Mouse (Mus musculus) embryonic facial prominence, embryonic 11.5 days (tissue): ENCODE data around the gene Rad18. TPM values are rescaled to one million over a fixed set of nuclear protein-coding genes. Genes with fewer than 3 reads are reported as not detected.

Experiments used
- ATAC-seq: fragments of 200-750 bp; cut with Nextera tagmentation; replicated peaks from 2 replicates; pipeline ENCODE4 v1.8.0; 2017; ENCODE audit warnings: low read depth; ENCODE audit not compliant: insufficient number of reproducible peaks, low FRiP score, low TSS enrichment
- DNase-seq: peaks from one replicate; pipeline ENCODE4 v3.0.0-alpha.2; 2015; ENCODE audit warnings: low spot score
- H3K27ac ChIP-seq: fragments of 300-500 bp; sonication (generic); replicated peaks from 2 replicates; pipeline ENCODE4 v1.5.1; 2014; ENCODE audit warnings: mild to moderate bottlenecking, low read depth, low read length, control low read depth
- H3K27me3 ChIP-seq: fragments of 300-500 bp; sonication (generic); 2 replicates; pipeline ENCODE4 v1.6.1; 2014; ENCODE audit warnings: mild to moderate bottlenecking, low read length, moderate library complexity, mixed read lengths; ENCODE audit not compliant: control insufficient read depth, insufficient read depth
- H3K36me3 ChIP-seq: fragments of 300-500 bp; sonication (generic); replicated peaks from 2 replicates; pipeline ENCODE4 v1.6.1; 2014; ENCODE audit warnings: low read depth, mild to moderate bottlenecking, low read length, moderate library complexity, mixed read lengths; ENCODE audit not compliant: control insufficient read depth, insufficient read depth
- H3K4me1 ChIP-seq: fragments of 300-500 bp; sonication (generic); 2 replicates; pipeline ENCODE4 v1.6.1; 2014; ENCODE audit warnings: low read length, mixed read lengths; ENCODE audit not compliant: control insufficient read depth, insufficient read depth
- H3K4me2 ChIP-seq: fragments of 300-500 bp; sonication (generic); 2 replicates; pipeline ENCODE4 v1.6.1; 2014; ENCODE audit warnings: low read depth, mild to moderate bottlenecking, control low read depth, low read length, moderate library complexity
- H3K4me3 ChIP-seq: fragments of 300-500 bp; sonication (generic); 2 replicates; pipeline ENCODE4 v1.5.1; 2014; ENCODE audit warnings: low read depth, low read length, control low read depth
- H3K9ac ChIP-seq: fragments of 300-500 bp; sonication (generic); replicated peaks from 2 replicates; pipeline ENCODE4 v1.6.1; 2014; ENCODE audit warnings: mild to moderate bottlenecking, control low read depth, low read length
- H3K9me3 ChIP-seq: fragments of 300-500 bp; sonication (generic); replicated peaks from 2 replicates; pipeline ENCODE4 v1.6.1; 2016; ENCODE audit warnings: mild to moderate bottlenecking, low read length, inconsistent platforms, mixed read lengths; ENCODE audit not compliant: control insufficient read depth
- WGBS: fragments of 180-500 bp; shearing (Covaris S2); extraction: QIAGEN DNeasy Blood & Tissue Kit; methylation state at CpG from one replicate; pipeline ENCODE4 v1.1.7; 2014; 5-methylcytosine and 5-hydroxymethylcytosine counted together
- polyA plus RNA-seq: library from polyadenylated mRNA; unstranded; fragments of >200 nt; fragmentation: Nextera tagmentation; extraction: Ambion mirVana; gene quantifications from 2 replicates; pipeline ENCODE4 v1.2.1, GENCODE M21; 2014

Gene Rad18
- 42.2 and 43.0 TPM in 2 replicates for polyA plus RNA-seq

DNA sequence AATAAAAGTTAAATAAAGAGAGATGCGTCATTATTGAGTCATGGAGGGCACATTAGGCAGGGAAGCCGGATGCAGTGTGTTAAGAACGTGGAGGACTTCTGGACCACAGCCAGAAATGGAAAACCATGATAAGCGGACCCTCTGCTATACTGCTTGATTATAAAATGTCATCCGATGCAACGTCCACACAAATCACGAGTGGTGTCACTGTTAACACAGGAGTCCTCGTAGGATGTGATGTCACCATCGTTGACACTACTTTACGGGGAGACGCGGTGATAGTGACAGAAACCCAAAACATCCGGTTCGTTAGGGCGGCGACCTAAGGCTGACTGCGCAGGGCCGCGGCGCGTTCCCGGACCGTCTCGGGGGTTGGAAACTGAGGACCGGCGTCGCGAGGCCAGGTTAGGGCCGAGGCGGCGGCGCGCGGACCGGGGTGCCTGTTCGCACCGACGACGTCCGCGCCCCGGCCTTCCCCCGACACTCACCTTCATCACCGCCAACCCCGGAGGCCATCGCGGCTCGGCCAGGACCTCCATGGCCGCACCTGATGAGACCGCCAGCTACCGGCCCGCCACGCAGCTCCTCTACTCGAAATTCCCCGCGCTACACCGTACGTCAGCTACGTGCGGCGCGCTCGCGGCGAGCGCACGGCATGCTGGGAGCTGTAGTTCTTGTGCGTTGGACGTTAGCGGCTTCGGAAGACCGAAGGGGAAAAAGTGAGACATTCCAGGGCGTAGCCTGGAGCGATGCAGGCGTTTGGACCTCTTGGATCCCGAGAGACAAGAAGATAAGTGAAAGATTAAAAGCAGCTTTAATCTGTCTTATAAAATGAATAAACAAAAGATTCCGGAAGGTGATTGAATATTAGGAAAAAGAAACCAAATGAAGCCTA lies at the start of gene Rad18:
Gene Rad18, minus strand, starts transcription at position 631 of the 895 bp plus-strand sequence.
- Histone ChIP-seq H3K4me3 (peak within 1 kb of the TSS; percentile 71), H3K9ac (peak within 1 kb of the TSS; percentile 68), H3K4me1 (no peaks in the 10 kb centered on the region), H3K27me3 (no peaks in the 10 kb centered on the region), H3K9me3 (no peaks in the 10 kb centered on the region), H3K27ac (no peak within 1 kb of the TSS), H3K4me2 (peak within 1 kb of the TSS; percentile 39), H3K36me3 (no peaks in the 10 kb centered on the region)
- peak; percentile 91 for ATAC-seq
- under 1% methylated on average over 77 of the region's 77 CpGs for WGBS
- peak; percentile 95 for DNase-seq

DNA sequence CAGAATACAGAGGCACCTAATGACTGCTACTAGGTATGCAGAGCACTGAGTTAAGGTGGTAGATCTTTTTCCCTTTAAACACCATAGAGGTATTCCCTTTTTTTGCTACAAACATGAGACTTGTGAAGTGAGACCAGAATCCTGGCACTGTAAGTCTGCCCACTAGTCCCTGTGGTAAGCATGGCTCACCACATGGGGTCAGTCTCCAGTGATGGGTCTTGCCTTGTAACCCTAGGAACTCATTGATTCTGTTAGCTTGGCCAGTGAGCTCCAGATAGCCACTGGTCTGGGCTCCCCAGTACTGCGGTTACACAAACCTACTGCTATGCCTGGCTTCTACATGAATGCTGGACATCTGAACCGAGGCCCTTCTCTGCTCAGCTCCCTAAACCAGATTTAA lies 45.8 kb upstream of the Rad18 start:
- no peak for DNase-seq
- Histone ChIP-seq H3K4me1 (no peaks in the 10 kb centered on the region), H3K27me3 (no peaks in the 10 kb centered on the region), H3K4me3 (no peak overlapping the region), H3K9ac (no peak overlapping the region), H3K4me2 (no peak overlapping the region), H3K27ac (no peak overlapping the region), H3K36me3 (no peaks in the 10 kb centered on the region; the same call in 1 of the 2 replicates), H3K9me3 (no peaks in the 10 kb centered on the region)
- 73% methylated on average over 2 of the region's 2 CpGs for WGBS
- no peak for ATAC-seq

DNA sequence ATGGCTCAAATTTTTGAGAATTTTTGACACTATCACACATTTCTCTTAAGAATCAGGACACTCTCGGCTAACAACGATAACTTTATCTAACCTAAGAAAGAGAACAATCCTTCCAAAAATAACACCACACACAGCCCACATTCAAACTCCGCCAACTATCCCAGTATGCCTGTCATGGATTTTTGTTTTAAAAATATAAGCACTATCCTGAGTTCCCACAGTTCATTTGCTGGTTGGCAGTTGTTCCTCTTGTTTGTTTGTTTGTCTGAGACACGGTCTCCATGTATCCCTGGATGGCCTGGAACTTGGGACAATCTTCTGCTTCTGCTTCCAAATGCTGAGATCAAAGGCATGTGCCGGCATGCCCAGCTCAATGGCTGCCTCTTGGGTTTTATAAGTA lies 45.3 kb upstream of the Rad18 start:
- ATAC-seq (no peak), DNase-seq (no peak)
- Histone ChIP-seq H3K9me3 (no peaks in the 10 kb centered on the region), H3K4me1 (no peaks in the 10 kb centered on the region), H3K4me2 (no peak overlapping the region), H3K9ac (no peak overlapping the region), H3K27me3 (no peaks in the 10 kb centered on the region), H3K36me3 (no peaks in the 10 kb centered on the region; the same call in 1 of the 2 replicates), H3K27ac (no peak overlapping the region), H3K4me3 (no peak overlapping the region)
- 91% methylated on average over 5 of the region's 5 CpGs for WGBS

DNA sequence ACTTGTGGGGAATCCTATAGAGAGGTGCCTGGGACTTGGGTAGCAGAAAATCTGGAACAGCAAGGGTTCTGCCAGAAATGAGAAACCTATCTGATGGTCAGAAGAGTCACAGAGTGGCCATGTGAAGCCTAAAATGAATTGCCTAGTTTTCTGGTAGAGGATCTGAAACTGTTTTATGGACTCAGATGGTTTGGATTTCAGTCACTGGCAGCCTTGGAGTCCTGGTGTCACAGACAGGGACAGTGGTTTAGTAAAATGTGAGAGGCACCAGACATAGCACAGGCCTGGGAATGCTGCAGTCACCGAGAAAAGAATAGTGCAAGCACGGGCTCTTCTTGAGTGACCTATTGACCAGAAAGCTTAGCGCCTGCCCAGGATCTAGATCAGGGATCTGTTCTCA lies 43.1 kb upstream of the Rad18 start:
- Histone ChIP-seq H3K27me3 (no peaks in the 10 kb centered on the region), H3K4me1 (no peaks in the 10 kb centered on the region), H3K4me3 (no peak overlapping the region), H3K9me3 (no peaks in the 10 kb centered on the region), H3K27ac (no peak overlapping the region), H3K36me3 (no peaks in the 10 kb centered on the region; the same call in 1 of the 2 replicates), H3K4me2 (no peak overlapping the region), H3K9ac (no peak overlapping the region)
- ATAC-seq (no peak), DNase-seq (no peak)
- WGBS: 91% methylated on average over 3 of the region's 3 CpGs

DNA sequence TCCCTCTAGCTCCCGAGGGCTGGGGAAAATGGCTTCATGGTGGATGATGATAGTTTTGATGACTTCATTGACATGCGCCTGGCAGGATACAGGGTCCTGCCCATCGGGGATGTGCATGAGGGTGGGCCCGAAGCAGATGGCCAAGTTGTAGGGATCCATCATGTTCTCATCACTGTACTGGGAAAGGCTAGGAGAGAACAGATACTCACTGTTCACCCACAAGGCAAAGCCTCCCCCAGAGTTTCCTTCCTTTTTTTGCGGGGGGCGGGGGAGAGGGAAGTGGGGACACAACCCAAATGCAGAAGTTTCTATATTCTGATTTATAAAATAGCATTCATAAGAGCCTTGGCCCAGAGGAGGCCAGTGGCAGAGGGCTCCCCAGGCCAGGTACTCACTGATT lies 42.4 kb upstream of the Rad18 start:
- Histone ChIP-seq H3K27ac (no peak overlapping the region), H3K4me1 (no peaks in the 10 kb centered on the region), H3K4me2 (no peak overlapping the region), H3K9ac (no peak overlapping the region), H3K27me3 (no peaks in the 10 kb centered on the region), H3K4me3 (no peak overlapping the region), H3K36me3 (no peaks in the 10 kb centered on the region; the same call in 1 of the 2 replicates), H3K9me3 (no peaks in the 10 kb centered on the region)
- WGBS: 86% methylated on average over 6 of the region's 6 CpGs
- DNase-seq (no peak), ATAC-seq (no peak)

DNA sequence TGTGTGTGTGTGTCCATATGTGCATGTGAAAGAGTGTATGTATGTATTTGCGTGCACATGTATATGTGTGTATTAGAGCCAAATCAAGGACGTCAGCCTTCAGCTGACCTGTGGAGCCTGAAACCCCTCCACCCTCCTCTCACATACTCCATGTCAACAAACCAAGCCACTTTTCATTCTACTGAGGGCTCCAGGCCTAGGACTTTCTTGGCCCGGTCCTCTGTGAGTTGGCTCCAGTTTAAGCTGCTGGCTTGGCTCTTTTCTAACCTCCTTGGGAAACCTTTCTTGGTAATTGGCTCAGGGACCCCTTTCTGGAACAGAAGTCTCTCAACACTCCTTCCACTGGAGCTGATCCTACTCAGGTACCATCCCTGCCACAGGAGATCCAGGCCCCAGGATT lies 40.0 kb upstream of the Rad18 start:
- Histone ChIP-seq H3K36me3 (no peaks in the 10 kb centered on the region; the same call in 1 of the 2 replicates), H3K4me3 (no peak overlapping the region)
- no peak for DNase-seq

DNA sequence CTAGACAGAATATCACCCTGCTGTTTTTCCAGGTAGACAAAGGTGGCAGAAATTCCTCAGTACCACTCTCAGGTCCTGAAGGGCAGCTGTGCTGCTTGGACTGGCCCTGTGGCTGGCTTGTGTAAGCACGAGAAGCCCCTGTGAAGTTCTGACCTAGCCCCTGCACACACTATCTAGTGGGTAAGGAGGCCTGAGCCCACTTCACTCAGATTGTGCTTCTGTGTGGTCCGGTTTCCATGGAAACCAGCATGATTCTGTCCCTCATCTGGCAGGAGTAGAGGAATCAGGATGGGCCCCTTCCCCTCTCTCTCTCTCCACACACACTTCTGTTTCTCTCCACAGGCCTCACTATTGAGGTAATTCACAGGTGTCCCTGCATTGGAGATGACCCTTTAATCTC lies 38.6 kb upstream of the Rad18 start:
- WGBS: 79% methylated on average over 2 of the region's 2 CpGs
- DNase-seq (peak; percentile 32), ATAC-seq (no peak)
- H3K27ac ChIP-seq: no peak overlapping the region
- H3K4me2 ChIP-seq: no peak overlapping the region
- H3K9ac ChIP-seq: no peak overlapping the region
- H3K4me1 ChIP-seq: no peaks in the 10 kb centered on the region
- no peaks in the 10 kb centered on the region; the same call in 1 of the 2 replicates for H3K36me3 ChIP-seq
- no peaks in the 10 kb centered on the region for H3K27me3 ChIP-seq
- no peak overlapping the region for H3K4me3 ChIP-seq
- no peaks in the 10 kb centered on the region for H3K9me3 ChIP-seq

More for the DNA sequence above, 40.0 kb upstream of the Rad18 start:
- H3K27ac ChIP-seq: no peak overlapping the region
- no peak for ATAC-seq
- no peak overlapping the region for H3K4me2 ChIP-seq
- H3K4me1 ChIP-seq: no peaks in the 10 kb centered on the region
- H3K27me3 ChIP-seq: no peaks in the 10 kb centered on the region
- H3K9me3 ChIP-seq: no peaks in the 10 kb centered on the region
- WGBS: 93% methylated on average over 3 of the region's 3 CpGs
- H3K9ac ChIP-seq: no peak overlapping the region

DNA sequence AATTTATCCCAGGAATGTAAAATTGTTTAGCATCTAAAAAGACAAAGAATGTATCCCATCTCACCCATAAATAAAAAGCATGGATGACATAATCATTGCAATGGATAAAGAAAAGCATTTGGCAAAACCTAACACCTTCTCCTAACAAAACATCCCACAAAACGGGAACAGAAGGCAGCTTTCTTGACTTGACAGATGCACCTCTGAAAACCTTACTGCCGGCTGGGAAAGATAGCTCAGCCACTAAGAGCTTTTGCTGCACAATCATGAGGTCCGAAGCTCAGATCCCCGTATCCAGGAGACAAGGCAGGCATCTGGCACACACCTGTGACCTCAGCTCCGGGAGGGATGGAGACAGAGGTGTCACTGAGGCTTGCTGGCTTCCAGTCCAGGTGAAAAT lies 37.5 kb upstream of the Rad18 start:
- Histone ChIP-seq H3K9ac (no peak overlapping the region), H3K4me2 (no peak overlapping the region), H3K27ac (no peak overlapping the region), H3K27me3 (no peaks in the 10 kb centered on the region), H3K4me3 (no peak overlapping the region), H3K4me1 (no peaks in the 10 kb centered on the region), H3K36me3 (no peaks in the 10 kb centered on the region; the same call in 1 of the 2 replicates), H3K9me3 (no peaks in the 10 kb centered on the region)
- no peak for DNase-seq
- WGBS: 74% methylated on average over 5 of the region's 5 CpGs
- no peak for ATAC-seq
